Mouse (Mus musculus) liver, embryonic 13.5 days (tissue): ENCODE measurements around the gene Cpa3. TPM values are rescaled to one million over a fixed set of nuclear protein-coding genes. Genes with fewer than 3 reads are reported as not detected.
A peak's percentile ranks its signal among the peaks of the same experiment; 100 is the strongest.

ENCODE experiments used
- ATAC-seq: fragments of 200-750 bp; cut with Nextera tagmentation; 2 replicates; pipeline ENCODE4 v1.8.0; 2017; ENCODE audit warnings: low read depth, mild to moderate bottlenecking, moderate number of reproducible peaks, moderate library complexity
- DNase-seq: peaks from one replicate; pipeline ENCODE4 v3.0.0; 2022
- H3K27ac ChIP-seq: fragments of 300-500 bp; sonication (generic); 2 replicates; pipeline ENCODE4 v1.5.1; 2015; ENCODE audit warnings: moderate library complexity, mild to moderate bottlenecking, inconsistent platforms
- H3K27me3 ChIP-seq: fragments of 300-500 bp; sonication (generic); 2 replicates; pipeline ENCODE4 v1.6.1; 2015; ENCODE audit warnings: mild to moderate bottlenecking, inconsistent platforms
- H3K36me3 ChIP-seq: fragments of 300-500 bp; sonication (generic); 2 replicates; pipeline ENCODE4 v1.6.1; 2015; ENCODE audit warnings: mild to moderate bottlenecking, inconsistent platforms
- H3K4me1 ChIP-seq: fragments of 300-500 bp; sonication (generic); replicated peaks from 2 replicates; pipeline ENCODE4 v1.6.1; 2015; ENCODE audit warnings: inconsistent platforms
- H3K4me2 ChIP-seq: fragments of 300-500 bp; sonication (generic); 2 replicates; pipeline ENCODE4 v1.6.1; 2015; ENCODE audit warnings: inconsistent platforms, mild to moderate bottlenecking, moderate library complexity
- H3K4me3 ChIP-seq: fragments of 300-500 bp; sonication (generic); replicated peaks from 2 replicates; pipeline ENCODE4 v1.5.1; 2015; ENCODE audit warnings: mild to moderate bottlenecking, inconsistent platforms
- H3K9ac ChIP-seq: fragments of 300-500 bp; sonication (generic); 2 replicates; pipeline ENCODE4 v1.6.1; 2015; ENCODE audit warnings: mild to moderate bottlenecking, inconsistent platforms
- H3K9me3 ChIP-seq: fragments of 300-500 bp; sonication (generic); replicated peaks from 2 replicates; pipeline ENCODE4 v1.6.1; 2016; ENCODE audit warnings: inconsistent platforms
- WGBS: fragments of 180-500 bp; shearing (Covaris S2); methylation state at CpG from one replicate; pipeline ENCODE4 v1.1.7; 2015; ENCODE audit not compliant: insufficient replicate concordance; 5-methylcytosine and 5-hydroxymethylcytosine counted together
- microRNA-seq: library from miRNA; unstranded; fragments of <30 nt; microRNA quantifications from one replicate; pipeline ENCODE4, GENCODE M21; 2016
- polyA plus RNA-seq: library from polyadenylated mRNA; unstranded; fragments of >200 nt; fragmentation: Nextera tagmentation; extraction: Ambion mirVana; gene quantifications from 2 replicates; pipeline ENCODE4 v1.2.1, GENCODE M21; 2015

Gene Cpa3
- polyA plus RNA-seq, 1 experiment from 2014 or later: 6.1 TPM

DNA sequence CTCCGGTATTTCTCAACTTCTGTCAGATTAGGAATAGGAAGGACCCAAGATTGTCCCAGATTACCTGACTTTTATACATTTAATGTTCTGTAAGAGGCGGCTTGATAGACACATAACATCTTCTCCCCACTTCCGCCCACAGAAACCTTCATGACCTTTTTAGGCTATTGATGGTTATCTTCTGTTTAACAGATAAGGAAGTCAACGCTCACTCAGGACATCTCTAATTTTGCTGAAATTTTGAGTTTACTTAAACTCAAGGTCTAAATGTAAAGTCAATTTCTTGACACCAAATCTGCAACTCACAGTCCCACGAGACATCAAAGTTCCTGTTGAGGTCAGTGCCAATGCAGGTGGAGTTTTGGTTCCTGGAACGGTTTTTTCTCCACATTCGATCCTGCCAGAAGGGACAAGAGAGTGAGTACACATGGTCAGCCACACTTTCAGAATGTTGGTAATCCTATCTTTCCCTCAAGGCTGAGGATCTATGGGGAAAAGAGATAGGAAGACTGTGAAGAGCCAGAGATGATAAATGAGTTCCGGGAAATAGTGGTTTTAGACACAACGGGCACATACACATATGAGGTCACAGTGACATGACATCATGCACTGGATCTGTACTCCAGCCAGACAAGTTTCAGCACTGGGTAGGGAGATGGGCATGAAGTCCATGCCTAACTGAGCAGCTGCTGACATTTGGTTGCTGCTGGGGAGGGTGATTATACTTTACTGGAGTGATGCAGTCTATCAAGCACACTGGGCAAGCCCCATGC, 18.9 kb downstream of the Cpa3 start:
- DNase-seq (no peak), ATAC-seq (no peak)
- Histone ChIP-seq H3K4me1 (no peaks in the 10 kb centered on the region), H3K4me3 (no peak overlapping the region), H3K27ac (no peak overlapping the region), H3K9ac (no peak overlapping the region), H3K27me3 (no peaks in the 10 kb centered on the region), H3K4me2 (no peak overlapping the region), H3K36me3 (no peaks in the 10 kb centered on the region), H3K9me3 (no peaks in the 10 kb centered on the region)
- WGBS: 51% methylated on average over 9 of the region's 9 CpGs

DNA sequence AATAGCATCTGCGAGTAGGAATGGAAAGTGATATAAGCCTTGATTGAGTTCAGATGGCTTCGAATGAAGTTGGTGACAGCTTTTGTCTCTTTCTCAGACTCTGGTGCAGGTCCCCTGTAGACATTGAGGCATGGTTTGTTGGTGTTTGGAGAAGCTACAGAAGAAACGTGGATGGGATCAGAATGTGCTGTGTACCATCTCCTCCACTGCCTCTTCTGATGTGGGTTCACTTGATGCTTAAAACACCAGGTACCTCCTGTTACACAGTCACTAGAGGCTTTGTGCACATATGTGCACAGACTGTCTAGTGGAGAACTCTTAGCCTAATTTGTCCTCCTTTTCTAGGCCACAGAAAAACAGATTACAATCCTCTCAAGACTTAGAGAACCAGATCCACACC, 19.8 kb downstream of the Cpa3 start:
- Histone ChIP-seq H3K27me3 (no peaks in the 10 kb centered on the region), H3K36me3 (no peaks in the 10 kb centered on the region), H3K4me1 (no peaks in the 10 kb centered on the region), H3K9ac (no peak overlapping the region), H3K27ac (no peak overlapping the region), H3K9me3 (no peaks in the 10 kb centered on the region), H3K4me2 (no peak overlapping the region), H3K4me3 (no peak overlapping the region)
- no peak for DNase-seq
- 54% methylated on average over 3 of the region's 3 CpGs for WGBS
- no peak for ATAC-seq

DNA sequence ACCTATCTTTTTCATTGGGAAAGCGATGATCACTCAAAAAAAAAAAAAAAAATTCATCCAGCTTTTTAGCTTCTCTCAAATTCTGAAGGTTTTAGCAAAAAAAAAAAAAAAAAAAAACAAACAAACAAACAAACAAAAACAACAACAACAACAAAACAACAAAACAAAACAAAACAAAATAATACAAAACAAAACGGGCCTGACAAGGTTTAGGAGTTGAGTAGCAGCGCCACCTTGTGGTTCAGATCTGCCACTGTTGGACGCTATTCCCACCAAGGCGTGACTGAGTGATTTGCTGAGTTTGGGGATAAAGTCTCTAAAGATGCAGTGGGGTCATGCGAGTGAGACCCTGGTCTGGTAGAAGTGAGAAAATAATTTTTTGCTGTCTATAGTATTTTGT, 43.1 kb downstream of the Cpa3 start:
- WGBS: 19% methylated on average over 6 of the region's 6 CpGs
- ATAC-seq: no peak
- Histone ChIP-seq H3K27me3 (no peaks in the 10 kb centered on the region), H3K27ac (no peak overlapping the region), H3K9me3 (no peaks in the 10 kb centered on the region), H3K4me2 (no peak overlapping the region), H3K36me3 (no peaks in the 10 kb centered on the region), H3K9ac (no peak overlapping the region), H3K4me1 (no peaks in the 10 kb centered on the region), H3K4me3 (no peak overlapping the region)
- DNase-seq: peak; percentile 19

DNA sequence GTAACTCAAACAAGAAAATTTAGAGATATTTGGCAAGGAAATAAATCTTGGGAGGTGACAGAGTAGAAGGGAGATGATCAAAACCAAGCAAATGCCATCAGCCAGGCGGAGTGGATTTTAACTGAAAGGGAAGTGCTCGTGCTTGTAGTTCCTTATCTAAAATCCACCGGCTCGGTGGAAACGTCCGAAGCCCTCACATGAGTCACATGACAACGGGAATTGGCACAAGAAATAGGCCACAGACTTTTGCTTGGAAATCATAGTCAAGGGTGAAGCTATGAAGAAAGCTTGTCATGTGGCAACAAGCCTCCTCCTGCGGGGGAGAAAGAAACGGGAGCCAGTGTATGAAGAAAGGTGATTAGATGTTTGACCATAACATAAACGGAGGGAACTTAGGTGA, 44.1 kb downstream of the Cpa3 start:
- no peaks in the 10 kb centered on the region for H3K27me3 ChIP-seq
- no peak overlapping the region for H3K4me3 ChIP-seq
- ATAC-seq (no peak), DNase-seq (no peak)
- no peak overlapping the region for H3K4me2 ChIP-seq
- H3K9ac ChIP-seq: no peak overlapping the region
- no peaks in the 10 kb centered on the region for H3K36me3 ChIP-seq
- no peaks in the 10 kb centered on the region for H3K9me3 ChIP-seq
- no peaks in the 10 kb centered on the region for H3K4me1 ChIP-seq
- WGBS: 25% methylated on average over 10 of the region's 10 CpGs
- no peak overlapping the region for H3K27ac ChIP-seq

DNA sequence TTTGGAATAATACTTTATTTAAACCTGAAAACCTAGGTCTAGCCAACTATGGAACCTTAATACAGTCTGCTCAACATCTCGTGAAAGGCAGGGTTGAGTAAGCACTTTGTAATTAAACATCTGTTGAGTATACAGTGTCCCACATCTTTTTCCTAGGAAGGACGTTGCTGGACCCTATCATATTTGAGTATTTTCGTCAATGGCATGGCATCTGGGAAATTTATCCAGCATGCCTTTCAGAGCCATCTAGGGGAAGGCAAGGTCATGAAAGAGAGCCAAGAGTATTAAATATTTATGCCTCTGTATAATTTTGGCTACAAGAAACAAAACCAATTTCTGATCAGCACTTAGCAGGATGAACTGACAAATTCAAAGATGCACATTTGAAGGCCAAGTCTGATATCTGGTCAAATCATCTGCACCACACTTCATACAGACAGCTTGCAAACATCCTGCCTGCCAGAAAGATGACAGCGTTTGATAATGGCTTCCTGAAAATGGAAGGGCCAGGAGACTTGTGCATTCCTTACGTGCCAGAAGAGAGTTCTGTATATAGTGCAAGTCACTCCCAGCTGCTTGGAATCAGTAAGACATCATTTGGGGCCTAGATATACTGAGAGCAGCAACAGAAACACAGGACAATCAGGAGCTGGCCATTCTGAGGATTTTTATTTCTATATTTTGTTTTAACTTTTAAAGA, 52.9 kb downstream of the Cpa3 start:
- Histone ChIP-seq H3K4me1 (no peaks in the 10 kb centered on the region), H3K36me3 (no peaks in the 10 kb centered on the region), H3K27me3 (no peaks in the 10 kb centered on the region), H3K4me3 (no peak overlapping the region), H3K9ac (no peak overlapping the region), H3K9me3 (no peaks in the 10 kb centered on the region), H3K4me2 (no peak overlapping the region), H3K27ac (no peak overlapping the region)
- DNase-seq (no peak), ATAC-seq (no peak)
- 35% methylated on average over 5 of the region's 5 CpGs for WGBS

DNA sequence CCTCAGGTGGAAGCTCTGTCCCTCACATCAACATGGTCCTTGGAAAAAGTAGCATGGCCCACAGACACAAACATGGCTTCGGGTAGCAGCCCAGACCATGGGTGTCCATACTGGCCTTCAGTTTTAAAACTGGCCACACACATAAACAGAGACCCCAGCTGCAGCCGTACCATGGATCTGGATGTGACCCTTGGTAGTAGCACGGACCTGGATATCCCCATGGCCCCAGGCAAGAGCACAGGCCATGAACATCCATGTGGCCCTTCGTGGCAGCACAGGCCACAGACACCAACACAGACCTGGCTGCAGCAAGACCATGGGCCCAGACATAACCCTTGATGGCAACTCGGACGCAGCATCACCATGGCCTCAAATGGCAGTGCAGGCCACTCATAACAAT, 69.6 kb downstream of the Cpa3 start:
- Histone ChIP-seq H3K9me3 (no peaks in the 10 kb centered on the region), H3K4me3 (no peak overlapping the region), H3K9ac (no peak overlapping the region), H3K4me2 (no peak overlapping the region), H3K36me3 (no peaks in the 10 kb centered on the region), H3K27me3 (no peaks in the 10 kb centered on the region), H3K4me1 (no peaks in the 10 kb centered on the region), H3K27ac (no peak overlapping the region)
- 69% methylated on average over 6 of the region's 6 CpGs for WGBS
- ATAC-seq (no peak), DNase-seq (no peak)

DNA sequence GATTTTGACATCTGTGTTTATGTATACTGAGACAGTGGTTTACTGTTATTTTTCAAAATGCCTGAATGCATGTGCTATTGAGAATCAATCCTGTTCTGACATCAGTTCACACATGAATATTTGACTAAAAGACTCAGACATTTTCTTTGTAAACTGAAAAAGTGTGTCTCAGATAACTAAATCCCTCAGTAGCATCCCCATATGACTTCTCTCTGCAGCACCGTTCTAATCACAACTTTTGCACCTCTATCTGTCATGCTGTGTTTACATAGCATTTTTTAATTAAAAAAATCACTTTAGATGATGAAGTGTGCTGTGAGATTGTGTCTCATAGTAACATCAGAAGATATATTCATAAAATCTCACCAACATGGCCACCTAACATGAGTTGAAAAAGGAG, 74.5 kb downstream of the Cpa3 start:
- Histone ChIP-seq H3K36me3 (no peaks in the 10 kb centered on the region), H3K9me3 (no peaks in the 10 kb centered on the region), H3K4me2 (no peak overlapping the region), H3K4me3 (no peak overlapping the region), H3K4me1 (no peaks in the 10 kb centered on the region), H3K27me3 (no peaks in the 10 kb centered on the region), H3K27ac (no peak overlapping the region), H3K9ac (no peak overlapping the region)
- 67% methylated on average over 1 of the region's 1 CpGs for WGBS
- no peak for ATAC-seq
- DNase-seq: no peak

Small RNA genes within 50 kb of the gene (microRNA-seq; reads per million reads assigned to microRNA genes)
- gene Mir7007: 0.88 reads per million

Other genes with a start within 250 kb of the Cpa3 start
- gene Hps3, start 206.9 kb downstream of the Cpa3 start, polyA plus RNA-seq: 6.3 and 7.9 TPM in 2 replicates
- gene Hltf, start 184.4 kb downstream of the Cpa3 start, polyA plus RNA-seq: 9.3 and 13.1 TPM in 2 replicates
- gene Gyg, start 86.9 kb downstream of the Cpa3 start, polyA plus RNA-seq: 25.6 and 28.5 TPM in 2 replicates
- gene Cpb1, start 33.6 kb upstream of the Cpa3 start, polyA plus RNA-seq: 0.03 and 0.12 TPM in 2 replicates
- gene Agtr1b, start 125.0 kb upstream of the Cpa3 start, polyA plus RNA-seq: not detected in 2 replicates